Mouse (Mus musculus) small intestine, adult 2 months (tissue): ENCODE measurements around the gene Plin5.

Source experiments
- CTCF ChIP-seq: fragments of 200-500 bp; IDR thresholded peaks from 2 replicates; pipeline ENCODE4 v1.5.1; 2012; ENCODE audit warnings: low read depth, mild to moderate bottlenecking, control low read depth, inconsistent platforms, low read length, moderate library complexity, mixed read lengths; ENCODE audit not compliant: insufficient replicate concordance, insufficient read length; ENCODE audit errors: extremely low read depth
- POLR2A ChIP-seq: fragments of 200-500 bp; IDR thresholded peaks from 2 replicates; pipeline ENCODE4 v1.6.1; 2012; ENCODE audit warnings: low read depth, mild to moderate bottlenecking, control low read depth, inconsistent platforms, low read length, moderate library complexity

DNA sequence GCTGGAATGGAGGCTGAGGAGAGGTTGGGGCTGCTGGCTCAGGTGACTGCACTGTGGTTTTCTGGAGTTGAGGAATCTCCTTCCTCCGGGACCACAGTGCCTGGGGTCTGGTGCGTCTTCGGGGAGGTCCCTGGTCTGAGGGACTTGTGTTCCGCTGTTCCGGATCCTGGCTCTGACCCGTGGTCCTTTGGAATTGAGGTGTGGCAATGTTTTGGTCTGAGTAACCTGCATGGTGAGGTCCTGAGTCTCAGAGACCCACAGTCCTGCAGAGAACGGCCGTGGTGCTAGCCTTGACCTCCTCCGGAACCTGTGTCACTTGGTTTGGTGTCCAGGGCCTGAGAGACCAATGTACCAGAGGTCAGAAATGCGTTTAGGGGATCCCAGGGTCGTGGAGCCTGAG is 37.5 kb downstream of the Plin5 start:
- no peak for TF ChIP-seq CTCF
- no peak for TF ChIP-seq POLR2A
